In the genomic region with DNA sequence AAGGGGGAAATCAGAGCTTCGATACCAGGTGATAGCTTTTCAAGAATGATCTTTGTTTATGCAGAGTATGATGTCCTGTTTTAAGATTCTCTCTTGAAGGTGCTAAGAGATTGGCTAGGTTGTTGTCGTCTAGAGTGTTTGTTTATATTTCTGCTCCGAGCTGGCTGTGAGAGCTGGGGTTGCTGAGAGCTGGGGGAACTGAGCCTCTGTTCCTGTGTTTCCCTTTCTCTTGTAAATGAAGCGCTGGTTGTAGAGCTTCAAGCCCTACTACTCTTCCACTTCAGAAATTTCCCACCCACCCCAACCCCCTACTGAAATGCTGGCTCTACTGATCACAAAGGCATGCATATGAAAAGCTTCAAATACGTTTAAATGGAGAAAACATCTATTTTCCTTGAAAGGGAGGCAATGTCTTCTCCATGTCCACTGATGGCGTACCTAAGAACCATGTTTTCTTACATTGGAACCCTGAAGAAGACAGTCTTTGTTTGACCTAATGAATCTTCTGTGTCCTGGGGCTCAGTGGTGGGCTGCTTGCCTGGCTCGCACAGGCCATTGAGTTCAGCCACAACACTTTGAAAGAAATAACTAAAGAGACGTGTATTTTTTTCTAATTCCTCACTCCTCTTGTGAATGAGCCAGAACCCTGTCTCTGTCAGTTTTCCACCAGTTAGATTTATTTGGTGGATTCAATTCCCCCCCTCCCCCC, we compare ENCODE assay signal across 15 mouse cellular contexts. TPM values are rescaled to one million over a fixed set of nuclear protein-coding genes. Genes with fewer than 3 reads are reported as not detected.
DNase-seq lines count a peak whose midpoint lies in the region; ATAC-seq and TF ChIP-seq lines count a peak whose summit lies in the region.
"Had no signal": no experiment of that assay in that cellular context is flagged by ENCODE, and none has a peak within 500 bp of the region (broad histone marks: within the 10 kb centered on the region; RNA-seq: fewer than 3 reads in every experiment).

No protein-coding gene starts in this region.

- ATAC-seq in heart, embryonic 16.5 days (replicated peaks; ENCODE audit: extremely low read depth, insufficient read depth, low FRiP score): no peak
- ATAC-seq in midbrain, embryonic 16.5 days: no peak
- no peak for ATAC-seq in hindbrain, embryonic 12.5 days (ENCODE audit: low FRiP score)
- ATAC-seq in midbrain, postnatal 0 days (ENCODE audit: low FRiP score): no peak

- no peaks in the 10 kb centered on the region for H3K9me3 ChIP-seq in heart, embryonic 16.5 days (replicated peaks; ENCODE audit: control insufficient read depth, low read length)
- H3K9me3 ChIP-seq in midbrain, embryonic 10.5 days (replicated peaks): 0 out of 2 replicates have a peak, but pooled peaks cover 3% of the 10 kb centered on the region
- H3K9me3 ChIP-seq in midbrain, embryonic 16.5 days (replicated peaks; ENCODE audit: control insufficient read depth, low read length, poor library complexity, severe bottlenecking): no peaks in the 10 kb centered on the region
- no peaks in the 10 kb centered on the region for H3K9me3 ChIP-seq in hindbrain, embryonic 12.5 days (replicated peaks)
- no peaks in the 10 kb centered on the region for H3K9me3 ChIP-seq in midbrain, postnatal 0 days (ENCODE audit: low read length)
- H3K9me3 ChIP-seq: embryonic facial prominence, embryonic 13.5 days; heart, embryonic 15.5 days had no signal

- intact Hi-C loops in heart, postnatal 10 days (cut with DNase I): no loop called here

- no peak overlapping the region for H3K4me3 ChIP-seq in heart, embryonic 16.5 days (ENCODE audit: low read length)
- peak overlapping the region; percentile 32 for H3K4me3 ChIP-seq in midbrain, embryonic 10.5 days
- no peak overlapping the region for H3K4me3 ChIP-seq in midbrain, embryonic 16.5 days (ENCODE audit: low read depth, low read length)
- H3K4me3 ChIP-seq in hindbrain, embryonic 12.5 days: no peak overlapping the region
- no peak overlapping the region for H3K4me3 ChIP-seq in midbrain, postnatal 0 days (ENCODE audit: low read depth, low read length)
- no peak overlapping the region for H3K4me3 ChIP-seq in kidney, adult 2 months (ENCODE audit: insufficient read depth, low read depth, low read length)
- H3K4me3 ChIP-seq: embryonic facial prominence, embryonic 13.5 days; heart, embryonic 15.5 days had no signal

- no peak for TF ChIP-seq CTCF in midbrain, postnatal 0 days (IDR thresholded peaks at IDR 0.05)
- no peak for TF ChIP-seq CTCF in kidney, adult 2 months (conservative IDR thresholded peaks at IDR 0.05; ENCODE audit: insufficient read depth, insufficient read length, low read depth, low read length)

- H3K36me3 ChIP-seq in heart, embryonic 16.5 days (ENCODE audit: control insufficient read depth, insufficient read depth): no peaks in the 10 kb centered on the region; the same call in 1 of the 2 replicates
- peaks cover 22% of the 10 kb centered on the region for H3K36me3 ChIP-seq in midbrain, embryonic 10.5 days
- H3K36me3 ChIP-seq in midbrain, embryonic 16.5 days (ENCODE audit: control insufficient read depth, insufficient read depth, low read length): no peaks in the 10 kb centered on the region
- H3K36me3 ChIP-seq in hindbrain, embryonic 12.5 days: no peaks in the 10 kb centered on the region
- no peaks in the 10 kb centered on the region for H3K36me3 ChIP-seq in midbrain, postnatal 0 days (ENCODE audit: insufficient read depth, low read length)
- H3K36me3 ChIP-seq in kidney, adult 2 months (ENCODE audit: control insufficient read depth, insufficient read depth, low read length): no peaks in the 10 kb centered on the region
- H3K36me3 ChIP-seq: embryonic facial prominence, embryonic 13.5 days; heart, embryonic 15.5 days had no signal

- 0 out of 2 replicates have a peak, but pooled peaks cover 3% of the 10 kb centered on the region for H3K4me1 ChIP-seq in heart, embryonic 16.5 days (ENCODE audit: control insufficient read depth, insufficient read depth, low read length)
- peaks cover 40% of the 10 kb centered on the region for H3K4me1 ChIP-seq in midbrain, embryonic 10.5 days
- peaks cover 26% of the 10 kb centered on the region for H3K4me1 ChIP-seq in midbrain, embryonic 16.5 days (ENCODE audit: control insufficient read depth, insufficient read depth, low read length)
- H3K4me1 ChIP-seq in hindbrain, embryonic 12.5 days: peaks cover 24% of the 10 kb centered on the region
- no peaks in the 10 kb centered on the region for H3K4me1 ChIP-seq in midbrain, postnatal 0 days (ENCODE audit: insufficient read depth, low read length)
- H3K4me1 ChIP-seq in kidney, adult 2 months (ENCODE audit: control insufficient read depth, insufficient read depth, low read length): peaks cover 13% of the 10 kb centered on the region
- H3K4me1 ChIP-seq: heart, embryonic 15.5 days had no signal

- WGBS in heart, embryonic 16.5 days: 54% methylated on average over 8 of the region's 8 CpGs
- WGBS in midbrain, embryonic 10.5 days: 21% methylated on average over 8 of the region's 8 CpGs
- 18% methylated on average over 8 of the region's 8 CpGs for WGBS in midbrain, embryonic 16.5 days
- WGBS in hindbrain, embryonic 12.5 days: 20% methylated on average over 8 of the region's 8 CpGs
- 28% methylated on average over 8 of the region's 8 CpGs for WGBS in midbrain, postnatal 0 days
- WGBS in kidney, adult 2 months: 69% methylated on average over 8 of the region's 8 CpGs

- H3K27ac ChIP-seq in heart, embryonic 16.5 days (ENCODE audit: low read length): no peak overlapping the region
- peak overlapping the region; percentile 57; the same call in 1 of the 2 replicates for H3K27ac ChIP-seq in midbrain, embryonic 10.5 days (replicated peaks)
- no peak overlapping the region; the same call in none of the 2 replicates for H3K27ac ChIP-seq in midbrain, embryonic 16.5 days (ENCODE audit: low read length)
- H3K27ac ChIP-seq in hindbrain, embryonic 12.5 days: no peak overlapping the region
- 0 out of 2 replicates have a peak overlapping the region, but pooled peaks have one; percentile 26 for H3K27ac ChIP-seq in midbrain, postnatal 0 days (ENCODE audit: low read depth, low read length)
- H3K27ac ChIP-seq in kidney, adult 2 months (ENCODE audit: insufficient read depth, low read depth, low read length): no peak overlapping the region
- H3K27ac ChIP-seq: embryonic facial prominence, embryonic 13.5 days; heart, embryonic 15.5 days; liver, embryonic 14.5 days had no signal

- DNase-seq in heart, postnatal 10 days: no peak
- DNase-seq in midbrain, embryonic 10.5 days (ENCODE audit: low spot score): no peak
- peak; percentile 4 for DNase-seq in midbrain, postnatal 0 days (ENCODE audit: low spot score)
- DNase-seq in spleen, postnatal 14 days (ENCODE audit: low spot score in 2 of 2): no peak
- no peak for DNase-seq in kidney, adult 2 months
- DNase-seq: cerebellum, adult 9-10 months; kidney, postnatal 4 days; spleen, adult 18-20 months; thymus, postnatal 14 days had no signal

- TF ChIP-seq POLR2A in kidney, adult 2 months (IDR thresholded peaks at IDR 0.05; ENCODE audit: low read depth, low read length): no peak

- H3K9ac ChIP-seq in heart, embryonic 16.5 days (ENCODE audit: low read length): no peak overlapping the region
- H3K9ac ChIP-seq in midbrain, embryonic 16.5 days (ENCODE audit: low read depth, low read length): no peak overlapping the region
- H3K9ac ChIP-seq in hindbrain, embryonic 12.5 days: no peak overlapping the region
- no peak overlapping the region for H3K9ac ChIP-seq in midbrain, postnatal 0 days (replicated peaks; ENCODE audit: low read length, poor library complexity, severe bottlenecking)
- H3K9ac ChIP-seq: embryonic facial prominence, embryonic 13.5 days; heart, embryonic 15.5 days; liver, embryonic 14.5 days had no signal

- no peaks in the 10 kb centered on the region for H3K27me3 ChIP-seq in heart, embryonic 16.5 days (ENCODE audit: control insufficient read depth, insufficient read depth, low read length)
- no peaks in the 10 kb centered on the region for H3K27me3 ChIP-seq in midbrain, embryonic 10.5 days (ENCODE audit: low read depth, poor library complexity, severe bottlenecking)
- no peaks in the 10 kb centered on the region for H3K27me3 ChIP-seq in midbrain, embryonic 16.5 days (ENCODE audit: control insufficient read depth, insufficient read depth, low read depth, low read length)
- H3K27me3 ChIP-seq in hindbrain, embryonic 12.5 days: no peaks in the 10 kb centered on the region
- H3K27me3 ChIP-seq in midbrain, postnatal 0 days (ENCODE audit: insufficient read depth, low read length): no peaks in the 10 kb centered on the region
- H3K27me3 ChIP-seq in kidney, adult 2 months (replicated peaks; ENCODE audit: control insufficient read depth, insufficient read depth, low read length): no peaks in the 10 kb centered on the region
- H3K27me3 ChIP-seq: embryonic facial prominence, embryonic 13.5 days; heart, embryonic 15.5 days had no signal

- peak overlapping the region; percentile 5; the same call in 1 of the 2 replicates for H3K4me2 ChIP-seq in heart, embryonic 16.5 days (ENCODE audit: low read depth, low read length)
- H3K4me2 ChIP-seq in midbrain, embryonic 16.5 days (ENCODE audit: low read length): no peak overlapping the region
- peak overlapping the region; percentile 9; the same call in 1 of the 2 replicates for H3K4me2 ChIP-seq in hindbrain, embryonic 12.5 days (replicated peaks)
- no peak overlapping the region for H3K4me2 ChIP-seq in midbrain, postnatal 0 days (ENCODE audit: low read depth, low read length, poor library complexity, severe bottlenecking)
- H3K4me2 ChIP-seq: embryonic facial prominence, embryonic 13.5 days; heart, embryonic 15.5 days had no signal

RNA-seq across cellular contexts. Expression of a gene that starts 35.5 kb away (rescaled TPM):
- 4.6 and 8.9 TPM in 2 replicates for polyA plus RNA-seq in heart, embryonic 16.5 days (2015; fragmentation: Nextera tagmentation; extraction: Ambion mirVana)
- 1 to 10 TPM; 5.5 to 8.5 TPM for total RNA-seq in heart, postnatal 10 days (2021)
- 34.8 and 42.7 TPM in 2 replicates for polyA plus RNA-seq in midbrain, embryonic 10.5 days (2016; fragmentation: Nextera tagmentation; extraction: Ambion mirVana)
- polyA plus RNA-seq in midbrain, embryonic 16.5 days (2015; fragmentation: Nextera tagmentation; extraction: Ambion mirVana): 30.8 and 31.1 TPM in 2 replicates
- polyA plus RNA-seq in hindbrain, embryonic 12.5 days (2016; fragmentation: Nextera tagmentation; extraction: Ambion mirVana): 34.7 and 35.5 TPM in 2 replicates
- total RNA-seq in midbrain, postnatal 0 days (2014; rRNA removed): 52.2 and 59.8 TPM in 2 replicates
- polyA plus RNA-seq in midbrain, postnatal 0 days (2015; fragmentation: Nextera tagmentation; extraction: Ambion mirVana): 25.1 and 26.5 TPM in 2 replicates
- 61.0 and 69.3 TPM in 2 replicates for polyA plus RNA-seq in kidney, adult 2 months (2012; rRNA removed)

Comparison
In these comparisons a context has a peak if more than half of its experiments do, and no peak if none do; other contexts are left out.
1. H3K27ac ChIP-seq: peak in midbrain, embryonic 10.5 days (single experiment) and midbrain, postnatal 0 days (single experiment); none in heart, embryonic 16.5 days (single experiment), midbrain, embryonic 16.5 days (single experiment), hindbrain, embryonic 12.5 days (single experiment) and kidney, adult 2 months (single experiment).
2. H3K4me2 ChIP-seq: peak in heart, embryonic 16.5 days (single experiment) and hindbrain, embryonic 12.5 days (single experiment); none in midbrain, embryonic 16.5 days (single experiment) and midbrain, postnatal 0 days (single experiment).